Mouse (Mus musculus): ENCODE measurements at regions not wholly inside any gene's neighbourhood (a gene's known extent, or its start where the extent isn't known, plus 50 kb on each side); places are given as distances from the start of the nearest gene placed in this dataset.

DNA sequence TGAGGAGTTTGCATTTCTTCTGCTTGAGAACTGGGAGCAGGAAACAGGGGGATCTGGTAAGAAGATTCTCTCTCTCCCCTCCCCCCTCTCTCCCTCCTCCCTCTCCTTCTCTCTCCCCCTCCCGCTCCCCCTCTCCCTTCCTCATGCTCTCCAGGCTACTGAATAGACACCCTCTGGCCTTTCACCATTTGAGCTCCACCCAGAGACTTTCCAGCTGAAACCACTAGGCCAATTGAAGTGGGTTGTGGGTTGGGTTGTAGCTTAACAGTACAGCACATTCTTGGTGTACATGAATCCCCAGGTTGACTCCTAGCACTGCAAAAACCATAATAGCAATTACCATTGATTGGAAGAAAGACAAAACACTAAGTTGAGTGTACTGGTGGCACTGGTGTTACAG lies 185.0 kb upstream of the Marcks start:
- TF ChIP-seq TBP (conservative IDR thresholded peaks at IDR 0.05; ENCODE audit: low read depth, low read length) = no peak
- TF ChIP-seq MYC (IDR thresholded peaks at IDR 0.05; ENCODE audit: low read depth, low read length) = no peak
- no peak for TF ChIP-seq MAFK (IDR thresholded peaks at IDR 0.05; ENCODE audit: insufficient replicate concordance, low read length)
- TF ChIP-seq USF1 (IDR thresholded peaks at IDR 0.05; ENCODE audit: low read depth, low read length) = no peak
- no peak for TF ChIP-seq JUND (conservative IDR thresholded peaks at IDR 0.05; ENCODE audit: low read depth, low read length)
- no peak for TF ChIP-seq MEF2A (IDR thresholded peaks at IDR 0.05; ENCODE audit: borderline replicate concordance, low read depth, low read length)
- no peak for TF ChIP-seq SMC3 (IDR thresholded peaks at IDR 0.05; ENCODE audit: low read depth, low read length)
- no peak for TF ChIP-seq HCFC1 (IDR thresholded peaks at IDR 0.05; ENCODE audit: low read depth, low read length)
- no peak for TF ChIP-seq E2F4 (IDR thresholded peaks at IDR 0.05; ENCODE audit: insufficient replicate concordance, low read depth, low read length)
- TF ChIP-seq ZNF384 (IDR thresholded peaks at IDR 0.05; ENCODE audit: low read depth, low read length) = no peak
- TF ChIP-seq ZC3H11A (IDR thresholded peaks at IDR 0.05; ENCODE audit: low read depth, low read length) = no peak
- no peak for TF ChIP-seq ELF1 (IDR thresholded peaks at IDR 0.05; ENCODE audit: low read depth, low read length)
- TF ChIP-seq NELFE (IDR thresholded peaks at IDR 0.05; ENCODE audit: low read depth, low read length) = no peak
- no peak for TF ChIP-seq UBTF (IDR thresholded peaks at IDR 0.05; ENCODE audit: low read depth, low read length)
- no peak for TF ChIP-seq PAX5 (IDR thresholded peaks at IDR 0.05; ENCODE audit: low read length)
- no peak for TF ChIP-seq POLR2A (IDR thresholded peaks at IDR 0.05; ENCODE audit: low read depth, low read length)
- no peak for TF ChIP-seq RCOR1 (conservative IDR thresholded peaks at IDR 0.05; ENCODE audit: low read depth, low read length)
- no peak for TF ChIP-seq BHLHE40 (IDR thresholded peaks at IDR 0.05; ENCODE audit: low read depth, low read length)
- no peak for TF ChIP-seq JUN (IDR thresholded peaks at IDR 0.05; ENCODE audit: insufficient read depth, low read depth, low read length)
- TF ChIP-seq CHD2 (IDR thresholded peaks at IDR 0.05; ENCODE audit: low read length) = no peak
- H3K9ac ChIP-seq (ENCODE audit: insufficient read depth, low read depth) = no peak overlapping the region
- in situ Hi-C loops (cut with MboI; ENCODE audit: low pct_ligation_motif_present, low pct_unique_long_range_greater_than_20kb, low sequenced_read_pairs) (loop anchor here (5.0 kb wide), 1 partner anchor 76 kb away; no protein-coding TSS in a partner anchor), dilution Hi-C loops (cut with MboI; ENCODE audit: extremely low pct_ligation_motif_present, extremely low pct_unique_long_range_greater_than_20kb, low sequenced_read_pairs) (no loop called here)
- H3K27me3 ChIP-seq (replicated peaks) = no peaks in the 10 kb centered on the region
- no peak overlapping the region for H3K4me3 ChIP-seq (replicated peaks in 1 of 3; ENCODE audit: low read depth in 2 of 3, low read length in 2 of 3, poor library complexity in 1 of 3)
- H3K4me2 ChIP-seq (ENCODE audit: insufficient read depth, low read depth, poor library complexity, severe bottlenecking) = no peak overlapping the region
- no peaks in the 10 kb centered on the region for H3K9me3 ChIP-seq (replicated peaks; ENCODE audit: low read length)
- H3K27ac ChIP-seq (ENCODE audit: insufficient read depth, low read depth) = no peak overlapping the region
- DNase-seq (ENCODE audit: extremely low read depth) = no peak
- H3K79me2 ChIP-seq (replicated peaks; ENCODE audit: control insufficient read depth, extremely low read depth, insufficient read depth, poor library complexity, severe bottlenecking) = no peaks in the 10 kb centered on the region
- peaks cover 24 to 67% of the 10 kb centered on the region in 2 experiments for H3K4me1 ChIP-seq (ENCODE audit: control insufficient read depth in 1 of 2, insufficient read depth in 2 of 2)
- H3K36me3 ChIP-seq (replicated peaks in 1 of 2; ENCODE audit: control insufficient read depth in 1 of 2, insufficient read depth in 1 of 2, low read length in 1 of 2) = no peaks in the 10 kb centered on the region

GRCm38 (mm10) chr10:37322809-37323208 lies 184.1 kb upstream of the Marcks start:
- DNase-seq (ENCODE audit: extremely low read depth) = no peak
- no peaks in the 10 kb centered on the region for H3K27me3 ChIP-seq (replicated peaks)
- no peaks in the 10 kb centered on the region for H3K79me2 ChIP-seq (replicated peaks; ENCODE audit: control insufficient read depth, extremely low read depth, insufficient read depth, poor library complexity, severe bottlenecking)
- no peaks in the 10 kb centered on the region for H3K36me3 ChIP-seq (replicated peaks in 1 of 2; ENCODE audit: control insufficient read depth in 1 of 2, insufficient read depth in 1 of 2, low read length in 1 of 2)
- in situ Hi-C loops (cut with MboI; ENCODE audit: low pct_ligation_motif_present, low pct_unique_long_range_greater_than_20kb, low sequenced_read_pairs) (loop anchor here (5.0 kb wide), 1 partner anchor 76 kb away; no protein-coding TSS in a partner anchor), dilution Hi-C loops (cut with MboI; ENCODE audit: extremely low pct_ligation_motif_present, extremely low pct_unique_long_range_greater_than_20kb, low sequenced_read_pairs) (no loop called here)
- peaks cover 2% of the 10 kb centered on the region for H3K9me3 ChIP-seq (replicated peaks; ENCODE audit: low read length)
- no peak overlapping the region for H3K9ac ChIP-seq (ENCODE audit: insufficient read depth, low read depth)
- peak overlapping the region; percentile 55; the same call in 1 of the 2 replicates for H3K27ac ChIP-seq (ENCODE audit: insufficient read depth, low read depth)
- no peak overlapping the region for H3K4me3 ChIP-seq (replicated peaks in 1 of 3; ENCODE audit: low read depth in 2 of 3, low read length in 2 of 3, poor library complexity in 1 of 3)
- H3K4me2 ChIP-seq (ENCODE audit: insufficient read depth, low read depth, poor library complexity, severe bottlenecking) = peak overlapping the region; percentile 57; the same call in 1 of the 2 replicates
- peaks cover 24 to 70% of the 10 kb centered on the region in 2 experiments for H3K4me1 ChIP-seq (ENCODE audit: control insufficient read depth in 1 of 2, insufficient read depth in 2 of 2)
- TF ChIP-seq JUND (conservative IDR thresholded peaks at IDR 0.05; ENCODE audit: low read depth, low read length) (peak; percentile 86), MYC (IDR thresholded peaks at IDR 0.05; ENCODE audit: low read depth, low read length) (0 out of 2 replicates have a peak, but pooled peaks have one; percentile 4), MEF2A (IDR thresholded peaks at IDR 0.05; ENCODE audit: borderline replicate concordance, low read depth, low read length) (peak; percentile 85), JUN (IDR thresholded peaks at IDR 0.05; ENCODE audit: insufficient read depth, low read depth, low read length) (peak; percentile 91), TBP (conservative IDR thresholded peaks at IDR 0.05; ENCODE audit: low read depth, low read length) (no peak), BHLHE40 (IDR thresholded peaks at IDR 0.05; ENCODE audit: low read depth, low read length) (peak; percentile 86), USF1 (IDR thresholded peaks at IDR 0.05; ENCODE audit: low read depth, low read length) (no peak), MAX (IDR thresholded peaks at IDR 0.05; ENCODE audit: low read length) (no peak; the same call in none of the 2 replicates), MAZ (IDR thresholded peaks at IDR 0.05; ENCODE audit: low read depth, low read length) (0 out of 2 replicates have a peak, but pooled peaks have one; percentile 49), E2F4 (IDR thresholded peaks at IDR 0.05; ENCODE audit: insufficient replicate concordance, low read depth, low read length) (no peak), SMC3 (IDR thresholded peaks at IDR 0.05; ENCODE audit: low read depth, low read length) (no peak; the same call in 1 of the 2 replicates), UBTF (IDR thresholded peaks at IDR 0.05; ENCODE audit: low read depth, low read length) (no peak), CHD2 (IDR thresholded peaks at IDR 0.05; ENCODE audit: low read length) (peak; percentile 74), HCFC1 (IDR thresholded peaks at IDR 0.05; ENCODE audit: low read depth, low read length) (no peak), RAD21 (IDR thresholded peaks at IDR 0.05; ENCODE audit: low read depth, low read length) (no peak; the same call in none of the 2 replicates), NELFE (IDR thresholded peaks at IDR 0.05; ENCODE audit: low read depth, low read length) (0 out of 2 replicates have a peak, but pooled peaks have one; percentile 28), ZNF384 (IDR thresholded peaks at IDR 0.05; ENCODE audit: low read depth, low read length) (peak; percentile 98), ZC3H11A (IDR thresholded peaks at IDR 0.05; ENCODE audit: low read depth, low read length) (no peak), NRF1 (IDR thresholded peaks at IDR 0.05; ENCODE audit: low read depth, low read length) (no peak), TCF12 (IDR thresholded peaks at IDR 0.05; ENCODE audit: low read depth, low read length) (peak; percentile 83), RCOR1 (conservative IDR thresholded peaks at IDR 0.05; ENCODE audit: low read depth, low read length) (peak; percentile 51; the same call in 1 of the 2 replicates), MXI1 (IDR thresholded peaks at IDR 0.05; ENCODE audit: low read depth, low read length) (no peak), GABPA (IDR thresholded peaks at IDR 0.05; ENCODE audit: insufficient replicate concordance, low read depth, low read length) (no peak), ETS1 (conservative IDR thresholded peaks at IDR 0.05; ENCODE audit: low read depth, low read length) (peak; percentile 94)

All from CH12.LX (cell line).